Mouse (Mus musculus) lung, postnatal 10 days (tissue): ENCODE measurements around the gene Elavl1.
"Not testable (repeated sequence)": the region's sequence is repeated elsewhere in the genome, so short reads cannot be mapped to it uniquely, and the experiment has no call there.

Source experiments
- DNase-seq: peaks from one replicate; pipeline ENCODE4 v3.0.0; 2021

Gene Elavl1

DNA sequence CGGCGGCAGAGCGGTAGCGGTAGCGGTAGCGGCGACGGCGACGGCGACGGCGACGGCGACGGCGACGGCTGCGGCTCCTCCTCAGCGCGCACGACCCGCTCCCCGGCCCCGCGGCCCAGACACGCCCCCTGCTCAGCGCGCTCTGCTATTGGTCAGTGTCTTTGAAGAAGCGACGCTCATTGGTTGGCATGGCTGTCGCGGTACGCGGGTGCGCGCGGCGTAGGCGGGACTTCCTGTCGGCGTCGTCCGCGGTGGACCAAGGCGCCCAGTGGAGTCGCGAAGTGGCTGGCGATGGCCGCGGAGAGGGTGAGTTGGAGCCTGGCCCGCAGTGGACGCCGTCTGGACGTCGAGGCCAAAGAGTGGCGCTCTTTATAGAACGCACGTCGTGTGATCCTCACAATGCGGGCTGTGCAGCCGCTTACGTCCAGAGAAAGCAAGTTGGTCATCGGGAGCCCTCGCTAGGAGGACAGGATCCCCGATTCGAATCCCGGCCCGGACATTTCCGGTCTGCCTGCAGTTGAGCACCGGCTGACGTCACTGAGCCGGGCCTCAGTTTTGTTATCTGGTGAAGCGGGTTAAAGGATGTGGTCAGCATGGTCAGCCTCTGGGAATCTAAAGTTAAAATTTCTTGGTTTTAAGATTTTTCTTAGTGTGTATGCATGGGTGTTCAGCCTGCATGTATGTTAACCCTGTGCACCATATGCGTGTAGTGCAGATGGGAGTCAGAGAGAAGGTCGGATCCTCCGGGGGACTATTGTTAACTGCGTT is at the start of gene Elavl1, which contains the start of gene Ccl25:
Gene Elavl1, minus strand, starts transcription at position 431 of the 768 bp plus-strand sequence.
Gene Ccl25, plus strand, starts transcription at position 228 of the 768 bp plus-strand sequence.
- DNase-seq = peak; percentile 98

- peak; percentile 24 for DNase-seq
These were observed 47.4 kb upstream of the Elavl1 start for GRCm38 (mm10) chr8:4372657-4373056.

DNA sequence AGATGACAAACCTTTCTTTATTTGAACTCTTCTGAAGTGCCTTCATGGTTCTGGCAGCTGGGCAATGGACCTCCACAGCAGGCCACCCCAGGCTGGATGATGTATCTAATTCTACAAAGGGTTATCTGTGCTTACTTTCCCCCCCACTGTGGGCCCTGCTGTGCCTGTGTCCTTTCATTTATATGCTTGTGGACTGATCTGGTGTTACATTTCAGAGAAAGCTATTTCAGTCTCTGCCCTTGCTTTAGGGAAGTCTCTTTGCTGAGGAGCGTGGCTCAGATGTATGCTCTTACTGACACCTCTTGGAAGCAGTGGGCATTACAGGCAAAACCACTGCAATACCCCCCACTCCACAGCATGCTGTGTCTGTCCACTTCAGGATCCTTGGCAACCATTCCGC is 44.9 kb upstream of the Elavl1 start:
- peak; percentile 38 for DNase-seq

GRCm38 (mm10) chr8:4368470-4368869 is 43.3 kb upstream of the Elavl1 start:
- no peak for DNase-seq

- no peak for DNase-seq
These were observed 42.6 kb upstream of the Elavl1 start for GRCm38 (mm10) chr8:4367808-4368207.

- DNase-seq = no peak
These were observed 41.0 kb upstream of the Elavl1 start for GRCm38 (mm10) chr8:4366189-4366588.

GRCm38 (mm10) chr8:4360922-4361321 is 35.7 kb upstream of the Elavl1 start:
- DNase-seq = no peak

DNA sequence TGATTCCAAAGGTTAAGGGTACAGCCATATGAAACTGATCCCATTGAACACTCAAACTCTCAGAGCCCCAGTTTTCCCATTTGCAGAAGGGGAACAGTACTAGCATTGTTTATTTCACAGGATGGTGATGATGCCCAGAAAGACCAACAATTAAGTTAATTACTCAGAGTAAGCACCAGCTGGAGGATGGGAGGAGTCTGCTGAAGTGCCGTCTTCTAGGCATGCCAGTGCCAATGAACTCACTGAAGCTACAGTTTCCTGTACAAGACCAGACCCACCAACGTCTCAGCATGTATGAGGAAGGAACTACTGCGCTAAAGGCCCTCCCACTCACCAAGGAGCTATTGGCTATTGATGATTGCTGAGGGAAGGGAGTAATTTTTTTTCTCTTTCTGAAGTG is 34.1 kb upstream of the Elavl1 start:
- DNase-seq = no peak

- no peak for DNase-seq
These were observed 30.2 kb upstream of the Elavl1 start for GRCm38 (mm10) chr8:4355455-4355854.

DNA sequence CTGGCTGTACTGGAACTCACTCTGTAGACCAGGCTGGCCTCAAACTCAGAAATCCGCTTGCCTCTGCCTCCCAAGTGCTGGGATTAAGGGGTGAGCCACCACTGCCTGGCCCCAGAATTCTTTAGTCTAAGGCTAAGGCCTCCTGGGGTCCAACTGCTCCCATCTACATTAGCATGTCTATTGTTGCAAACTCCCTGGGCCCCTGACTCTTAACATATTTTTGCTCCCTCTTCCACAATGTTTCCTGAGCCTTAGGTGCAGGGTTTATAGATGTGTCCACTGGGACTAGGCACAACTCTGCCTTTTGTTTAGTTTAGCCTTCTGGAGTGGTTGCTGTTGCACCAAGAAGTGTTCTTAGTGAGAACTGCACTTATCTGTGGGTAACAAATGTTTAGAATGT is 29.3 kb upstream of the Elavl1 start:
- no peak for DNase-seq

DNA sequence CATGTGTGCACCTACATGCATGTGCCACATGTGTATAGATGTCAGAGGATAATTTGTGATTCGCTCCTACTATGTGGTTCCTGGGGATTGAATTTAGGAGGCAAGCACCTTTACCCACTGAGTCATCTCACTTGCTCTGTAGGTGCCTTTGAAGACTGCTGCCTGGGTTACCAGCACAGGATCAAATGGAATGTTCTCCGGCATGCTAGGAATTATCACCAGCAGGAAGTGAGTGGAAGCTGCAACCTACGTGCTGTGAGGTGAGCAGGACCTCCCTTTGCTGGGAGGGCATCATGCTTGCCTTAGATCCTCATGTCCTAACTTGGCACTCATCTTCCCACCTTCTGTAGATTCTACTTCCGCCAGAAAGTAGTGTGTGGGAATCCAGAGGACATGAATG is 28.5 kb upstream of the Elavl1 start:
- DNase-seq = no peak

DNA sequence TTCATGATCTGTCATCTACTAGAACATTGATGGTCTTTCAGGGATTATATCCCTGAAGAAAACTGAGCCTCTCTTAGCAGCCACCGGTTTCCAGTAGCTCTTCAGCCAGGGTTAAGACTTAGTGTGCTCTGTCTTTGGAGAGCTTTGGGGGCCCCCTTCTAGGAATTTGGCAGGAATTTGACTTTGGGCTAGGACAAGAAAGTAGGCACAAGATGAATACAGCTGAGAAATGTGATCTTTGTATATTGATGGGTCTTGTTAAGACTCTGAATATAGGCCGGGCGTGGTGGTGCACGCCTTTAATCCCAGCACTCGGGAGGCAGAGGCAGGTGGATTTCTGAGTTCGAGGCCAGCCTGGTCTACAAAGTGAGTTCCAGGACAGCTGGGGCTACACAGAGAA is 27.3 kb upstream of the Elavl1 start:
- not testable (repeated sequence) for DNase-seq

GRCm38 (mm10) chr8:4350618-4351017 is 25.4 kb upstream of the Elavl1 start:
- no peak for DNase-seq

DNA sequence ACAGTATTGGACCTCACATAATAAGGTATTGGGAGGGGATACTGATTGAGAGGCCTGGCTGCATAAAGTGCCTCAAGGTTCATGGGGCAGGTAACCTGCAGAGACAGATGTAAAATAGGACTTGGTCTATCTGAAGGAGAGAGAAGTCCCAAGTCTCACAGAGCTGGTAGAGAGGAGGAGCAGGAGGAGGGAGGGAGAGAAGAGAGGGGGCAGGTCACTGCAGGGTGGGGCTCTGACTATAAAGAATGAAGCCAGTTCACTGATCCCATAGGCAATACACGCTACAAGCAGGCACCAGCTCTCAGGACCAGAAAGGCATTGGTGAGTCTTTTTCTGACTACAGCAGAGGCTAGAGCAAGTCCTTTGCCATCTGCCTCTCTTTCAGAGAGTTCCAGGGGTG is 24.1 kb upstream of the Elavl1 start:
- no peak for DNase-seq

DNA sequence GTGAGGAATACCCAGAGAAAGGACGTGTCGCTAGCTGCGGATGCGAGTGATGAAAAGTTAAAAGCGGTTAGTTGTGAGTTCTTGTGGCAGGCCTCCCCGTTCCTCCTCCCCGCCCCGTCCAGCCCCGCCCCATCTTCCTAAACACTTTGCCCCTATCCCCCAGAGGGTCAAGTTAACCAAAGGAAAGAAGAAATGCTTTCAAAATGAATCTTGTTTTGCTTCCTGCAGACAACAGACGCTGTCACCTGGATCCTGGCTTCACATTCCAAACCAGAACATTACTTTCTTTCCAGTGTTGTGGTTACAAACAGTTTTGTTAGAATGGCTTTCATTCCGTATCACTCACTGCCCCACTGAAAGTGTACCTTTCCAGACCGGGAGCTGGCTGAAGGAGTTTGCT is 23.1 kb upstream of the Elavl1 start:
- no peak for DNase-seq

- peak; percentile 7 for DNase-seq
These were observed 22.4 kb upstream of the Elavl1 start for GRCm38 (mm10) chr8:4347661-4348060.

GRCm38 (mm10) chr8:4340207-4340606 is 15.0 kb upstream of the Elavl1 start:
- DNase-seq = no peak

- DNase-seq = no peak
These were observed 10.5 kb upstream of the Elavl1 start for GRCm38 (mm10) chr8:4335678-4336077.

GRCm38 (mm10) chr8:4333966-4334365 is 8.8 kb upstream of the Elavl1 start:
- no peak for DNase-seq

DNA sequence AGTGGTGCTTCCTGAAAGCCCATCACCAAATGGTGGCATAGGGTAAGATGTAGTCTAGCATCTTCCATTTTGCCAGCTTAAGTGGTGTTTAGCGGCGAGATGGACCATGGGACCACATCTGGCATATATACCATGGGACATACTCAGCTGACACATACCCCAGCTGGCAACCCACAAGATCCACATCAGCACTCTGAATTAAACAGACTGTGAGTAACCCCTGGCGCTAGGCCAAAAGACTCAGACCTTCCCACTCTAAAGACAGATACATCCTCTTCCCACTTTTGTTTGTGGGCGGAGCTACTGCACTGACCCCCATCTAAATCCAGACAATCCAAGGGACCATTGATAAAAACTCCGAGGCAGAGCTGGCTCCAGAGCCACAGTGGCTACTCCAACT is 3.8 kb upstream of the Elavl1 start:
- peak; percentile 25 for DNase-seq

DNA sequence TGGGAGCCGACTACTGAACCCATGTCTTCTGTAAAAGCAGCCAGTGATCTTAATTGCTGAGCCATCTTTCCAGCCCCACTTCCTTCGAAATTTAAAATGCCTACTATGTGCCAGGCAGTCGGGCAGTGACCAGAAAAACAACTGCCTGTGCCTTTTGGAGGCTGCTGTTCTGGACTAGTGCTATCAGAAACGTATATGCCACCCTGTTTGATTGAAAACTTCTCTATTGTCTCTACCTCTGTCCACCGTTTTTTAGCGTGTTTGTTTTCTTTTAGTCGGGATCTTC is 481 bp upstream of the Elavl1 start:
- no peak for DNase-seq

- DNase-seq = peak; percentile 53
These were observed 688 bp downstream of the Elavl1 start for GRCm38 (mm10) chr8:4324525-4324924.

DNA sequence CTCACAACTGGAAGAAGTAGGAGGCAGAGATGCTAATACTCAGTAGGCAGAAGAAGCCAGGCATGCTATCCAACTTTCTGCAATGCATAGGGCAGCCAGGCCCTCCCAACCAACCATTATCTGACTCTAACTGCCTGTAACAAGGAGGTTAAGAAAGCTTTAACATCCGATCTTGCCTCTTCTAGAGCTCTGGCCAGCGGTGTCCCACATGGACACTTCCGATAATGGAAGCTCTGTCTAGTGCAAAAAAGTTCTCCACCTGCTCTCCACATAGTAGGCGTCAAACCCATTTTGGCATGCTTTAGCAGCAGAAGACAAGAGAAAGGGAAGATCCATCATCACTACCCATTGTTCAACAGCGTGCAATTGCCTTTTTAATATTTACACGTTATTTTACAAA is 1.3 kb downstream of the Elavl1 start:
- DNase-seq = no peak

- DNase-seq = peak; percentile 90
These were observed 2.7 kb downstream of the Elavl1 start for GRCm38 (mm10) chr8:4322470-4322869.

GRCm38 (mm10) chr8:4321031-4321430 is 4.2 kb downstream of the Elavl1 start:
- DNase-seq = no peak
